Mouse (Mus musculus): ENCODE measurements around the gene Slc15a3. TPM values are rescaled to one million over a fixed set of nuclear protein-coding genes. Genes with fewer than 3 reads are reported as not detected.

Gene Slc15a3
- polyA plus RNA-seq, 1 experiment from 2014 or later, result 0.15 TPM

- Histone ChIP-seq H3K4me1 (ENCODE audit: control insufficient read depth, insufficient read depth, low read length) (no peaks in the 10 kb centered on the region), H3K4me2 (ENCODE audit: low read depth, severe bottlenecking) (no peak within 1 kb of the TSS), H3K9me3 (ENCODE audit: control insufficient read depth, low read length) (no peaks in the 10 kb centered on the region), H3K36me3 (ENCODE audit: control insufficient read depth, insufficient read depth, low read length) (no peaks in the 10 kb centered on the region), H3K27ac (replicated peaks; ENCODE audit: low read depth, low read length) (no peak within 1 kb of the TSS), H3K4me3 (ENCODE audit: low read depth, low read length) (no peak within 1 kb of the TSS), H3K27me3 (ENCODE audit: control insufficient read depth, insufficient read depth, low read length) (no peaks in the 10 kb centered on the region), H3K9ac (ENCODE audit: low read length) (no peak within 1 kb of the TSS)
- WGBS, result 88% methylated on average over 16 of the region's 16 CpGs
- DNase-seq (ENCODE audit: low spot score), result no peak
- ATAC-seq (ENCODE audit: insufficient number of reproducible peaks, low FRiP score, low TSS enrichment, low read depth), result no peak
These were observed 9.9 kb upstream of the Slc15a3 start, which contains the start of gene Cd6 for GRCm38 (mm10) chr19:10829436-10830175. Cd6 (minus strand) TSS chr19:10830058.

DNA sequence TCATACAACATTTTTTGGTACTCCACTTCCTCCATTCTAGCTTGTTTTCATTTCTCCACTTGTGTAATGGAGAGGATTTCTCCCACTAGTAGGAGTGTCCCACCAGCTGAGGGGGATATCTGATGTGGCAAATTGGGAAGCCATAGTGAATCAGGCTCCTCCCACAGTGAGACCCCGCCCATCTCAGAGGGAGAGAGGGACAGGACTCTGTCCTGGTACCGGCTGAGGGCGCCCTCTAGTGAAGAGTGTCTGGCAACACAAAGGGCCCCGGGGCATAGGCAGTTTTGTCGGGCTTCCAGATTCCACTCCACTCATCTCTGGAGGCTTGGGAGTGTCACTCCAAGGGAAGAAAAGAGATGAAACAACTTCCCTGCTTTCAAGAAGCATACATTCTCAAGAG lies 8.1 kb upstream of the Slc15a3 start:
- 4% methylated on average over 5 of the region's 5 CpGs for WGBS
- Histone ChIP-seq H3K9ac (ENCODE audit: low read length) (no peak overlapping the region), H3K27ac (replicated peaks; ENCODE audit: low read depth, low read length) (no peak overlapping the region), H3K9me3 (ENCODE audit: control insufficient read depth, low read length) (no peaks in the 10 kb centered on the region), H3K4me1 (ENCODE audit: control insufficient read depth, insufficient read depth, low read length) (no peaks in the 10 kb centered on the region), H3K27me3 (ENCODE audit: control insufficient read depth, insufficient read depth, low read length) (no peaks in the 10 kb centered on the region), H3K4me2 (ENCODE audit: low read depth, severe bottlenecking) (no peak overlapping the region), H3K4me3 (ENCODE audit: low read depth, low read length) (no peak overlapping the region), H3K36me3 (ENCODE audit: control insufficient read depth, insufficient read depth, low read length) (no peaks in the 10 kb centered on the region)
- DNase-seq (ENCODE audit: low spot score), result peak; percentile 69
- no peak for ATAC-seq (ENCODE audit: insufficient number of reproducible peaks, low FRiP score, low TSS enrichment, low read depth)

- H3K36me3 ChIP-seq (ENCODE audit: control insufficient read depth, insufficient read depth, low read length), result no peaks in the 10 kb centered on the region
- H3K4me2 ChIP-seq (ENCODE audit: low read depth, severe bottlenecking), result no peak overlapping the region
- no peaks in the 10 kb centered on the region for H3K27me3 ChIP-seq (ENCODE audit: control insufficient read depth, insufficient read depth, low read length)
- no peaks in the 10 kb centered on the region for H3K4me1 ChIP-seq (ENCODE audit: control insufficient read depth, insufficient read depth, low read length)
- H3K4me3 ChIP-seq (ENCODE audit: low read depth, low read length), result no peak overlapping the region
- WGBS, result 83% methylated on average over 3 of the region's 3 CpGs
- DNase-seq (ENCODE audit: low spot score) (no peak), ATAC-seq (ENCODE audit: insufficient number of reproducible peaks, low FRiP score, low TSS enrichment, low read depth) (no peak)
- no peak overlapping the region for H3K9ac ChIP-seq (ENCODE audit: low read length)
- no peaks in the 10 kb centered on the region for H3K9me3 ChIP-seq (ENCODE audit: control insufficient read depth, low read length)
- H3K27ac ChIP-seq (replicated peaks; ENCODE audit: low read depth, low read length), result no peak overlapping the region
These were observed 7.5 kb upstream of the Slc15a3 start for GRCm38 (mm10) chr19:10832030-10832429.

GRCm38 (mm10) chr19:10833611-10834010 lies 5.9 kb upstream of the Slc15a3 start:
- H3K27me3 ChIP-seq (ENCODE audit: control insufficient read depth, insufficient read depth, low read length), result no peaks in the 10 kb centered on the region
- no peaks in the 10 kb centered on the region for H3K36me3 ChIP-seq (ENCODE audit: control insufficient read depth, insufficient read depth, low read length)
- DNase-seq (ENCODE audit: low spot score) (no peak), ATAC-seq (ENCODE audit: insufficient number of reproducible peaks, low FRiP score, low TSS enrichment, low read depth) (no peak)
- no peak overlapping the region for H3K27ac ChIP-seq (replicated peaks; ENCODE audit: low read depth, low read length)
- WGBS, result 84% methylated on average over 3 of the region's 3 CpGs
- H3K4me3 ChIP-seq (ENCODE audit: low read depth, low read length), result no peak overlapping the region
- H3K9ac ChIP-seq (ENCODE audit: low read length), result no peak overlapping the region
- no peaks in the 10 kb centered on the region for H3K4me1 ChIP-seq (ENCODE audit: control insufficient read depth, insufficient read depth, low read length)
- H3K9me3 ChIP-seq (ENCODE audit: control insufficient read depth, low read length), result no peaks in the 10 kb centered on the region
- H3K4me2 ChIP-seq (ENCODE audit: low read depth, severe bottlenecking), result no peak overlapping the region

DNA sequence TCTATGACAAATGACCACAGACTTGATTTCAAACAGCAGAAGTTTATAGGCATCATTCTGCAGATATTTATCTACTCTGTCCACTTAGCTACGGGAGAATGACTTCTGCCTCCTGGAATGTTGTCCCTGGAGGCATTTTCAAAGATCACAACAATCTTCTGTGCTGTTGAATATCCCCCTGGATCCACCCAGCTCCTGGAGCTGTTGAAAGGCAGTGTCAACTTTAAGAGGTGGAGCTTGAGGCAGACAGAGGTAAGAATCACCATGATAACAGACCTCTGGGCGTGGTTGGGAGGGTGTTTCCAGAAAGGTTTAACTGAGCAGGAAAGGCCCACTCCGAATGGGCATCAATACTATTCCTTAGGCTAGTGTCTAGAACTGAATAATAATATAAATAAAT lies 3.9 kb upstream of the Slc15a3 start:
- no peak overlapping the region for H3K4me2 ChIP-seq (ENCODE audit: low read depth, severe bottlenecking)
- no peak overlapping the region for H3K27ac ChIP-seq (replicated peaks; ENCODE audit: low read depth, low read length)
- H3K4me3 ChIP-seq (ENCODE audit: low read depth, low read length), result no peak overlapping the region
- H3K4me1 ChIP-seq (ENCODE audit: control insufficient read depth, insufficient read depth, low read length), result no peaks in the 10 kb centered on the region
- no peaks in the 10 kb centered on the region for H3K27me3 ChIP-seq (ENCODE audit: control insufficient read depth, insufficient read depth, low read length)
- no peaks in the 10 kb centered on the region for H3K9me3 ChIP-seq (ENCODE audit: control insufficient read depth, low read length)
- no peaks in the 10 kb centered on the region for H3K36me3 ChIP-seq (ENCODE audit: control insufficient read depth, insufficient read depth, low read length)
- no peak for ATAC-seq (ENCODE audit: insufficient number of reproducible peaks, low FRiP score, low TSS enrichment, low read depth)
- WGBS, result 60% methylated on average over 3 of the region's 3 CpGs
- DNase-seq (ENCODE audit: low spot score), result no peak
- no peak overlapping the region for H3K9ac ChIP-seq (ENCODE audit: low read length)

DNA sequence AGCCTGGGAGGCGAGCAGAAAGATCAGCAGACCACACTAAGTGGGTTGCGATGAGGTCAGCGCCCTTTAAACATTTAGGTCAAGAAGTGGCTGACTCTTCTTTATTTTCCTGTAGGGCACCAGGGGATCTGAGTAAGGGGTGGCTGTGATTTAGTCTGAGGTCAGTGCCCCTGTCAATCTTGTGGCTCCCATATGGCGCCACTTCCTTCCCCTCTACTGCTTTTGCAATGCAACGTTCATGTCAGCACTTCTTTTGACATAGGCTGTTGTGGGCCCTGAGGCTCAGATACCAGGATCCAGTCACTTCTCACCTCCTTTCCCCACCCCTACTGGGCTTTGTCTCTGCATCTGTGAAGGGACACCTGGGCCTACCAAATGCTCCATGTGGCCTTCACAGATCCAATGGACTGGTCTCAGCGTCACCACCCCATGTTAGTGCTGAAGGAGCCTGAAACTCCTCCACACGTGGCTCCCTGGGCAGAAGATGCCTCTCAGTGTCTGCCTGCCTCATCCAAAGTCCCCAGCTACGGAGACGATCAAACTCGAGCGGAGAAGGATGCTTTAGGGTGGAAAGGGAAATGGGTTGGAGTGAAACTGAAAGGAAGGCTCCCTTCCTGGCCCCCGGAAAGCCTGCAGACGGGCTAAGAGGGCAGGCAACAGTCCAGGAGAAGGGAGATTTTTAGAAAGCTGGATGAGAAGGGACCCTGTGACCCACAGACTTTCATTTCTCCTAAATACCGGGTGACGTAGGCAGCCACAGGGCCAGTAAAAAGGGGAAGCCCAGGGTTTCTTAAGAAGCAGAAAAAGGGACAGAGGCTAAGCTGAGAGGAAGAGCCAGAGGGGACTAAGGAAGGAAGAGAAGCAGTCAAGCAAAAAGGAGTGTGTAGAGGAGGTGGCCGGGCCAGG lies 2.4 kb downstream of the Slc15a3 start:
- H3K4me3 ChIP-seq (ENCODE audit: low read depth, low read length), result no peak overlapping the region
- H3K36me3 ChIP-seq (ENCODE audit: control insufficient read depth, insufficient read depth, low read length), result no peaks in the 10 kb centered on the region
- H3K9ac ChIP-seq (ENCODE audit: low read length), result no peak overlapping the region
- no peak overlapping the region for H3K27ac ChIP-seq (replicated peaks; ENCODE audit: low read depth, low read length)
- whole genome bisulfite sequencing, result 53% methylated on average over 16 of the region's 16 CpGs
- H3K4me1 ChIP-seq (ENCODE audit: control insufficient read depth, insufficient read depth, low read length), result no peaks in the 10 kb centered on the region
- H3K9me3 ChIP-seq (ENCODE audit: control insufficient read depth, low read length), result no peaks in the 10 kb centered on the region
- DNase-seq (ENCODE audit: low spot score) (no peak), ATAC-seq (ENCODE audit: insufficient number of reproducible peaks, low FRiP score, low TSS enrichment, low read depth) (no peak)
- no peak overlapping the region for H3K4me2 ChIP-seq (ENCODE audit: low read depth, severe bottlenecking)
- no peaks in the 10 kb centered on the region for H3K27me3 ChIP-seq (ENCODE audit: control insufficient read depth, insufficient read depth, low read length)

GRCm38 (mm10) chr19:10842914-10843313 lies 3.4 kb downstream of the Slc15a3 start:
- no peak overlapping the region for H3K4me2 ChIP-seq (ENCODE audit: low read depth, severe bottlenecking)

DNA sequence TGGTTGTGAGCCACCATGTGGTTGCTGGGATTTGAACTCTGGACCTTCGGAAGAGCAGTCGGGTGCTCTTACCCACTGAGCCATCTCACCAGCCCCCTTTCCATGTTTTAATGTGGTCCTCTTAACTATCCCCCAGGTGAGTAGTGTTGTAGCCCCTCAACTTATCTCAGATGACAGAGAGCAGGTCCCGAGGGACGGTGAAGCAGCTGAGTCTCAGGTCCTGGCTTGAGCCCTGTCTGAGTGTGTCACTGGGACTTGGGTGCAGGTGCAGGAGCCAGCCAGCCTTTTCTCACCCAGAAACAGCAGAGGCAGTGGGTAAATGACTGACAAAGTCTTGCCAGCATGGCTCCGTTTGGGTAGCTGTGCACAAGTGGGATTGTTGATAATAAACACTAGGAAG lies 4.7 kb downstream of the Slc15a3 start:
- Histone ChIP-seq H3K4me1 (ENCODE audit: control insufficient read depth, insufficient read depth, low read length) (no peaks in the 10 kb centered on the region), H3K27ac (replicated peaks; ENCODE audit: low read depth, low read length) (no peak overlapping the region), H3K27me3 (ENCODE audit: control insufficient read depth, insufficient read depth, low read length) (no peaks in the 10 kb centered on the region), H3K36me3 (ENCODE audit: control insufficient read depth, insufficient read depth, low read length) (no peaks in the 10 kb centered on the region), H3K4me2 (ENCODE audit: low read depth, severe bottlenecking) (no peak overlapping the region), H3K9ac (ENCODE audit: low read length) (no peak overlapping the region), H3K4me3 (ENCODE audit: low read depth, low read length) (no peak overlapping the region), H3K9me3 (ENCODE audit: control insufficient read depth, low read length) (no peaks in the 10 kb centered on the region)
- DNase-seq (ENCODE audit: low spot score), result no peak
- WGBS, result 89% methylated on average over 5 of the region's 5 CpGs
- ATAC-seq (ENCODE audit: insufficient number of reproducible peaks, low FRiP score, low TSS enrichment, low read depth), result no peak

More at GRCm38 (mm10) chr19:10842914-10843313, 3.4 kb downstream of the Slc15a3 start:
- H3K4me3 ChIP-seq (ENCODE audit: low read depth, low read length), result no peak overlapping the region
- H3K27ac ChIP-seq (replicated peaks; ENCODE audit: low read depth, low read length), result no peak overlapping the region
- no peaks in the 10 kb centered on the region for H3K4me1 ChIP-seq (ENCODE audit: control insufficient read depth, insufficient read depth, low read length)
- ATAC-seq (ENCODE audit: insufficient number of reproducible peaks, low FRiP score, low TSS enrichment, low read depth), result no peak
- no peak overlapping the region for H3K9ac ChIP-seq (ENCODE audit: low read length)
- WGBS, result 49% methylated on average over 24 of the region's 24 CpGs
- no peak for DNase-seq (ENCODE audit: low spot score)
- H3K9me3 ChIP-seq (ENCODE audit: control insufficient read depth, low read length), result no peaks in the 10 kb centered on the region
- no peaks in the 10 kb centered on the region for H3K36me3 ChIP-seq (ENCODE audit: control insufficient read depth, insufficient read depth, low read length)
- H3K27me3 ChIP-seq (ENCODE audit: control insufficient read depth, insufficient read depth, low read length), result no peaks in the 10 kb centered on the region
